Mouse (Mus musculus): ENCODE results near the gene Dusp9. TPM values are rescaled to one million over a fixed set of nuclear protein-coding genes. Genes with fewer than 3 reads are reported as not detected.

The Dusp9 gene
- total RNA-seq, 2 experiments from 2014 or later = not detected

GRCm38 (mm10) chrX:73659575-73660283, 20.5 kb downstream of the Dusp9 start, which contains the start of gene Pnck:
TSS of gene Pnck (minus strand) at chrX:73660117.
- ATAC-seq (replicated peaks; ENCODE audit: low FRiP score, poor library complexity, severe bottlenecking) = no peak

- no peak for ATAC-seq (replicated peaks; ENCODE audit: low FRiP score, poor library complexity, severe bottlenecking)
Measured at GRCm38 (mm10) chrX:73660284-73660665, 21.1 kb downstream of the Dusp9 start.

- ATAC-seq (replicated peaks; ENCODE audit: low FRiP score, poor library complexity, severe bottlenecking) = no peak
Measured at GRCm38 (mm10) chrX:73663143-73663542, 23.9 kb downstream of the Dusp9 start.

- no peak for ATAC-seq (replicated peaks; ENCODE audit: low FRiP score, poor library complexity, severe bottlenecking)
Measured at GRCm38 (mm10) chrX:73672031-73672431, 32.8 kb downstream of the Dusp9 start.

GRCm38 (mm10) chrX:73672879-73673618, 33.8 kb downstream of the Dusp9 start, which contains the start of gene Slc6a8:
TSS of gene Slc6a8 (plus strand) at chrX:73673150.
- ATAC-seq (replicated peaks; ENCODE audit: low FRiP score, poor library complexity, severe bottlenecking) = no peak

- ATAC-seq (replicated peaks; ENCODE audit: low FRiP score, poor library complexity, severe bottlenecking) = no peak
Measured at GRCm38 (mm10) chrX:73673619-73673967, 34.4 kb downstream of the Dusp9 start.

- ATAC-seq (replicated peaks; ENCODE audit: low FRiP score, poor library complexity, severe bottlenecking) = no peak
Measured at GRCm38 (mm10) chrX:73673968-73674661, 34.9 kb downstream of the Dusp9 start.

GRCm38 (mm10) chrX:73675231-73675630, 36.0 kb downstream of the Dusp9 start:
- ATAC-seq (replicated peaks; ENCODE audit: low FRiP score, poor library complexity, severe bottlenecking) = no peak

- no peak for ATAC-seq (replicated peaks; ENCODE audit: low FRiP score, poor library complexity, severe bottlenecking)
Measured at GRCm38 (mm10) chrX:73676668-73677067, 37.4 kb downstream of the Dusp9 start.

- ATAC-seq (replicated peaks; ENCODE audit: low FRiP score, poor library complexity, severe bottlenecking) = no peak
Measured at GRCm38 (mm10) chrX:73684156-73684555, 44.9 kb downstream of the Dusp9 start.

GRCm38 (mm10) chrX:73684978-73685377, 45.8 kb downstream of the Dusp9 start:
- no peak for ATAC-seq (replicated peaks; ENCODE audit: low FRiP score, poor library complexity, severe bottlenecking)

GRCm38 (mm10) chrX:73685629-73686028, 46.4 kb downstream of the Dusp9 start:
- no peak for ATAC-seq (replicated peaks; ENCODE audit: low FRiP score, poor library complexity, severe bottlenecking)

- ATAC-seq (replicated peaks; ENCODE audit: low FRiP score, poor library complexity, severe bottlenecking) = peak; percentile 52; the same call in 1 of the 2 replicates
Measured at GRCm38 (mm10) chrX:73690917-73691629, 51.9 kb downstream of the Dusp9 start.

Other genes with a start within 250 kb of the Dusp9 start
- gene Gm18336, start 240.7 kb upstream of the Dusp9 start, total RNA-seq (2015; ENCODE audit: low replicate concordance) = not detected in 2 replicates
- not detected in 2 replicates for gene Gm18336, start 240.7 kb upstream of the Dusp9 start, total RNA-seq (2017; ENCODE audit: low replicate concordance)
- gene Zfp92, start 228.3 kb upstream of the Dusp9 start, total RNA-seq (2015; ENCODE audit: low replicate concordance) = not detected in 2 replicates
- gene Zfp92, start 228.3 kb upstream of the Dusp9 start, total RNA-seq (2017; ENCODE audit: low replicate concordance) = not detected in 2 replicates
- gene Trex2, start 204.1 kb upstream of the Dusp9 start, total RNA-seq (2015; ENCODE audit: low replicate concordance) = not detected in 2 replicates
- gene Trex2, start 204.1 kb upstream of the Dusp9 start, total RNA-seq (2017; ENCODE audit: low replicate concordance) = not detected in 2 replicates
- 9.2 and 13.0 TPM in 2 replicates for gene Haus7, start 180.4 kb upstream of the Dusp9 start, total RNA-seq (2015; ENCODE audit: low replicate concordance)
- 8.0 and 14.1 TPM in 2 replicates for gene Haus7, start 180.4 kb upstream of the Dusp9 start, total RNA-seq (2017; ENCODE audit: low replicate concordance)
- 11.2 and 28.9 TPM in 2 replicates for gene Bgn, start 155.8 kb upstream of the Dusp9 start, total RNA-seq (2015; ENCODE audit: low replicate concordance)
- 1.0 and 1.8 TPM in 2 replicates for gene Bgn, start 155.8 kb upstream of the Dusp9 start, total RNA-seq (2017; ENCODE audit: low replicate concordance)
- gene Atp2b3, start 136.3 kb upstream of the Dusp9 start, total RNA-seq (2015; ENCODE audit: low replicate concordance) = not detected in 2 replicates
- gene Atp2b3, start 136.3 kb upstream of the Dusp9 start, total RNA-seq (2017; ENCODE audit: low replicate concordance) = not detected in 2 replicates
- not detected in 2 replicates for gene Pnck, start 20.7 kb downstream of the Dusp9 start, total RNA-seq (2015; ENCODE audit: low replicate concordance)
- gene Pnck, start 20.7 kb downstream of the Dusp9 start, total RNA-seq (2017; ENCODE audit: low replicate concordance) = not detected in 2 replicates
- gene Slc6a8, start 33.7 kb downstream of the Dusp9 start, total RNA-seq (2015; ENCODE audit: low replicate concordance) = 1.3 and 1.4 TPM in 2 replicates
- 0.51 TPM in 1 of 2 replicates, not detected in the other for gene Slc6a8, start 33.7 kb downstream of the Dusp9 start, total RNA-seq (2017; ENCODE audit: low replicate concordance)
- 110 and 144 TPM in 2 replicates for gene Bcap31, start 76.8 kb downstream of the Dusp9 start, total RNA-seq (2015; ENCODE audit: low replicate concordance)
- 56.3 and 68.2 TPM in 2 replicates for gene Bcap31, start 76.8 kb downstream of the Dusp9 start, total RNA-seq (2017; ENCODE audit: low replicate concordance)
- gene Abcd1, start 77.2 kb downstream of the Dusp9 start, total RNA-seq (2015; ENCODE audit: low replicate concordance) = 11.5 and 14.7 TPM in 2 replicates
- 1.7 and 3.8 TPM in 2 replicates for gene Abcd1, start 77.2 kb downstream of the Dusp9 start, total RNA-seq (2017; ENCODE audit: low replicate concordance)
- gene Plxnb3, start 117.7 kb downstream of the Dusp9 start, total RNA-seq (2015; ENCODE audit: low replicate concordance) = not detected in 2 replicates
- gene Plxnb3, start 117.7 kb downstream of the Dusp9 start, total RNA-seq (2017; ENCODE audit: low replicate concordance) = not detected in 2 replicates
- gene Srpk3, start 135.0 kb downstream of the Dusp9 start, total RNA-seq (2015; ENCODE audit: low replicate concordance) = 6.7 TPM in 1 of 2 replicates, not detected in the other
- 1.9 and 2.6 TPM in 2 replicates for gene Srpk3, start 135.0 kb downstream of the Dusp9 start, total RNA-seq (2017; ENCODE audit: low replicate concordance)
- 135 and 141 TPM in 2 replicates for gene Idh3g, start 147.5 kb downstream of the Dusp9 start, total RNA-seq (2015; ENCODE audit: low replicate concordance)
- 68.3 and 80.2 TPM in 2 replicates for gene Idh3g, start 147.5 kb downstream of the Dusp9 start, total RNA-seq (2017; ENCODE audit: low replicate concordance)
- gene Ssr4, start 147.6 kb downstream of the Dusp9 start, total RNA-seq (2015; ENCODE audit: low replicate concordance) = 115 and 124 TPM in 2 replicates
- gene Ssr4, start 147.6 kb downstream of the Dusp9 start, total RNA-seq (2017; ENCODE audit: low replicate concordance) = 47.6 and 75.7 TPM in 2 replicates
- not detected in 2 replicates for gene Pdzd4, start 185.6 kb downstream of the Dusp9 start, total RNA-seq (2015; ENCODE audit: low replicate concordance)
- gene Pdzd4, start 185.6 kb downstream of the Dusp9 start, total RNA-seq (2017; ENCODE audit: low replicate concordance) = not detected in 2 replicates